Mouse (Mus musculus) sigmoid colon, adult 10 weeks (tissue): ENCODE results near the gene Dapk2. TPM values are rescaled to one million over a fixed set of nuclear protein-coding genes. Genes with fewer than 3 reads are reported as not detected.

Source experiments
- polyA plus RNA-seq: library from polyadenylated mRNA; stranded (reverse); fragments of 350-450 nt; fragmentation: Illumina TruSeq; extraction: RNeasy Lipid Tissue Mini Kit (QIAGEN cat#74804); gene quantifications from one replicate; pipeline ENCODE4 v1.2.3, GENCODE M21; 2014; ENCODE audit warnings: low read depth, low replicate concordance

The Dapk2 gene
- 18.3 TPM for polyA plus RNA-seq

DNA sequence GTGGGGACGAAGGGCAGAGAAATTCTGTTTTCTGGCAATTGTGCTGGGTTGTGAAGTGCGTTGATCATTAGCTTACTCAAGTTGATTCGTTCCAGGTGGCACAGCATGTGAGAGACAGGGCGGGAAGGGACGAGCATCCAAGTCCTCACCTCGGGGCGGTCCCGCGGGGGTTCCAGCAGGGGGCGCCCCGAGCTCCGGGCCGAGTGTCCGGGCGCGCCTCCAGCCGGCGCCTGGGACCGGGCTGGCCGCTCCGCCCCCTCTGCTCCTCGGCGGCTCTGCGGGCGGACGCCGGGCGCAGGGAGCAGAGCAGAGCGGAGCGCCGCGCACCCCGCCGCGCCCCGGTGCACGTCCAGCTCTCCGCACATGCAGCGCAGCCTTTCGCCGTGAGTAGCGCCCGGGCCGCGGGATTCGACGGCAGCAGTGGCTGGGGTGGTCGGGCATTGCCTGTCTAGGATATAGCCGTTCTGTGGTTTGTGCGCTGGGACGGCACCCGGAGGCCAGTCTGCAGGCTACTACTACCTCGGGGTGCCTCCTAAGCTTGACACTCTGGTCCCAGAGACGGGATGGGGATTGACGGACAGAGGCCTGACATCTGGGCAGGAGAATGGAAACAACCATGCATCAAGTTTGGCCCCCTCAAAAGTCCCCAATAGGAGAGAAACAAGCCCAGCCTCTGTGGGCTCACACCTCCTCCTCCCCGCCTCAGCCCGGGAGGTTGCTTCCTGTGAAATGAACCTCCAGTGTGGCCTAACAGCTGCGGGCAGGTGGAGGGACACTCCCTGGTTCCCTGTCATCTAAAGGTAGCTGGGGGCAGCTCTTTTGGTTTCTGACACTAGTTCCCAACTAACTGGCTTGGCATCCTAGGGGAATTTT lies at the start of gene Dapk2:
Gene Dapk2, plus strand, starts transcription at position 266 of the 873 bp plus-strand sequence.

DNA sequence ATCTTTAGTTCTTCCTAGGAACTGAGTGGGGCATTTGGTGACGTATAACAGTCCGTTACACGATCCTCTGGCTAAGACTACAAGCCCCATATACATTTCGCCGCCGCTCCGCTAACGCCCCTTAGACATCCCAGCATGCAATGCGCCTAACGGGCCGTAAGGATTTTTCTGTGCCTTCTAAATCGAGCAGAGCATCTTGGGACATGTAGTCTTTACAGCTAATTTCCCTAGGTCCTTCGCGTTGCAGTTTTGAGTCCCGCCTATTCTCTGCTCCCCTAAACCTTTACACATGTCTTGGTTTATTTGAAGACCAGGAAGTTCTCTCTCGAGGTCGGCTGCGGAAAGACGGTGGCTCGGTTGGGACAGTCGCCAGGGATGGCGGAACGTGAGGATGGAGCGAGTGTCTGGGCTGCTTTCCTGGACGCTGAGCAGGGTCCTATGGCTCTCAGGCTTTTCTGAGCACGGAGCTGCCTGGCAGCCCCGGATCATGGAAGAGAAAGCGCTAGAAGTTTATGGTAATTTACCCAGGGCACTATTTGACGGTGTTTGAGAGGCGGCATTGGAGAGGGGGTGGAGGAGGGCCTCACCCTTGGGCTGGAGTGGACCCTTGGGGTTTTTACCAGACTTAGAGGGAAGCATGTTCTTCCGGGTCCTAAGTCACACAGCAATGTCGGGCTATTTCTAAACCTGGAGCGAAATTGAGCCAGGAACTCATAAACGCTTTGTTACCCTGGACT lies 31.4 kb upstream of the Dapk2 start, which contains the start of the genes Snx1 and Ciao2a:
Gene Snx1, minus strand, starts transcription at position 132 of the 737 bp plus-strand sequence.
Gene Ciao2a, plus strand, starts transcription at position 156 of the 737 bp plus-strand sequence.

Other genes with a start within 250 kb of the Dapk2 start
- 40.6 TPM for gene Trip4, start 249.4 kb upstream of the Dapk2 start, polyA plus RNA-seq
- 38.0 TPM for gene Csnk1g1, start 249.3 kb upstream of the Dapk2 start, polyA plus RNA-seq
- gene Ppib, start 98.0 kb upstream of the Dapk2 start, polyA plus RNA-seq = 219 TPM
- not detected for gene Snx22, start 88.5 kb upstream of the Dapk2 start, polyA plus RNA-seq
- gene Snx1, start 31.6 kb upstream of the Dapk2 start, polyA plus RNA-seq = 166 TPM
- gene Ciao2a, start 31.6 kb upstream of the Dapk2 start, polyA plus RNA-seq = 169 TPM
- gene Herc1, start 192.2 kb downstream of the Dapk2 start, polyA plus RNA-seq = 31.7 TPM